Mouse (Mus musculus) thymus, adult 18-20 months (tissue): Measurements from ENCODE around the gene Nek6.
A peak's percentile ranks its signal among the peaks of the same experiment; 100 is the strongest.

Source experiments
- DNase-seq, 2 experiments: peaks; one replicate each; pipeline ENCODE4 v3.0.0; 2022; ENCODE audit warnings: mixed read lengths in 2 of 2

Nek6 gene

GRCm38 (mm10) chr2:38628801-38629200 lies 117.4 kb downstream of the Nek6 start:
- DNase-seq: no peak

- no peak for DNase-seq
Observed at GRCm38 (mm10) chr2:38629451-38629850, 118.0 kb downstream of the Nek6 start.

- no peak for DNase-seq
Observed at GRCm38 (mm10) chr2:38630574-38630973, 119.1 kb downstream of the Nek6 start.

- DNase-seq: no peak
Observed at GRCm38 (mm10) chr2:38637716-38638267, 126.3 kb downstream of the Nek6 start.

GRCm38 (mm10) chr2:38641761-38642160 lies 130.3 kb downstream of the Nek6 start:
- DNase-seq: no peak

- peak; percentile 78 to 82 for DNase-seq
Observed at GRCm38 (mm10) chr2:38643625-38644427, 132.4 kb downstream of the Nek6 start, which contains the start of gene Psmb7. Gene Psmb7 (minus strand): TSS chr2:38644087.
